Mouse (Mus musculus): ENCODE results near the gene Lao1. TPM values are rescaled to one million over a fixed set of nuclear protein-coding genes. Genes with fewer than 3 reads are reported as not detected.

Gene Lao1
- polyA plus RNA-seq, 1 experiment: not detected

DNA sequence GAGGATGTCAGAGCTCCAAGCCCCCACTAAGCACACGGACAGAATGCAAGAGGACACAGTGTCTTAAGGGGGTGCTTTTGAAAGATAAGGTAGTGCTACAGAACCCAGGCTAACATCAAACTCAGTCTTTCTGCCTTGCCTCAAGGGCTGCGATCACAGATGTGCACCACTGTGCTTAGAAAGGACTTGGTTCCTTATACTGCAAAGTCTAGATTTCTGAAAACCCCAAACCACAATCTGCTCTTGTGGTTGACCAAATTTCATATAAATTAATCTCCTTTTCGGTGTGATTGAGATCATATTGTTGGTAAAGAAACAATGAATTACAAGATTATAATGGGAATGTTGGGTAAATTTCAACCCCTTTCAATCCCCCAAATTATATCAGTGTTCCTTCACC lies 41.1 kb downstream of the Lao1 start:
- Histone ChIP-seq H3K4me3 (no peak overlapping the region), H3K36me3 (ENCODE audit: control insufficient read depth, insufficient read depth) (no peaks in the 10 kb centered on the region), H3K79me2 (ENCODE audit: control insufficient read depth, insufficient read depth) (no peaks in the 10 kb centered on the region), H3ac (ENCODE audit: control insufficient read depth, insufficient read length) (no peak overlapping the region), H3K4me2 (ENCODE audit: low read depth) (no peak overlapping the region), H3K27me3 (ENCODE audit: control insufficient read depth, insufficient read depth, insufficient read length) (no peaks in the 10 kb centered on the region)
- TF ChIP-seq MAX (IDR thresholded peaks at IDR 0.05; ENCODE audit: low read depth) (no peak), USF1 (IDR thresholded peaks at IDR 0.05; ENCODE audit: low read depth) (no peak), REST (IDR thresholded peaks at IDR 0.05; ENCODE audit: insufficient read depth, insufficient read length) (no peak), E2F4 (IDR thresholded peaks at IDR 0.05; ENCODE audit: insufficient read depth) (no peak), CEBPB (IDR thresholded peaks at IDR 0.05; ENCODE audit: insufficient read depth, poor library complexity, severe bottlenecking) (no peak), POLR2AphosphoS2 (IDR thresholded peaks at IDR 0.05; ENCODE audit: insufficient read length, low read depth) (no peak), TCF12 (IDR thresholded peaks at IDR 0.05; ENCODE audit: insufficient read depth, poor library complexity, severe bottlenecking) (no peak), SRF (IDR thresholded peaks at IDR 0.05; ENCODE audit: control insufficient read depth, insufficient read length, low read depth) (no peak), TCF3 (IDR thresholded peaks at IDR 0.05; ENCODE audit: insufficient read length, low read depth) (no peak), MYOG (IDR thresholded peaks at IDR 0.05; ENCODE audit: control insufficient read depth in 1 of 3, insufficient read depth in 1 of 3, insufficient read length in 2 of 3, low read depth in 2 of 3) (no peak), POLR2A (IDR thresholded peaks at IDR 0.05; ENCODE audit: insufficient read length, low read depth) (no peak)

DNA sequence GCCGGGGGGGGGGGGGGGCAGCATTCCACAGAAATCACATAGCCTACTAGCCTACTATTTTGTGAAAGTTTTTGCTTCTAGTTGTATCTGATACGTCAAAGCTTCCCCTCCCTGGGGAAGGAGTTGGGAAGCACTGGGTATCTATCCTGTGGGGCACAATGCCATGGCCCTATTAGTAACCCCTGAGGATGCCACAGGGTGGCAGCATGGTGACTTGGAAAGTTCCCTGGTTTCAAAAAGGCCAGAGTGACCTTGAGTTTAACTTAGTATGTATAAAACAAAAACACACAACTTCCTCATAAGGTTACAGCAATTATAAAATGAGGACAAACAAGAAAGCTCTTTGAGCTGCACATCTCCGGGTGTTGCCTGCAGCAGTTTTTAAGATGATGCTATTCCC lies 42.8 kb downstream of the Lao1 start:
- TF ChIP-seq USF1 (IDR thresholded peaks at IDR 0.05; ENCODE audit: low read depth) (no peak), POLR2AphosphoS2 (IDR thresholded peaks at IDR 0.05; ENCODE audit: insufficient read length, low read depth) (no peak), CEBPB (IDR thresholded peaks at IDR 0.05; ENCODE audit: insufficient read depth, poor library complexity, severe bottlenecking) (no peak), TCF12 (IDR thresholded peaks at IDR 0.05; ENCODE audit: insufficient read depth, poor library complexity, severe bottlenecking) (no peak), MYOD1 (IDR thresholded peaks at IDR 0.05; ENCODE audit: control insufficient read depth in 1 of 3, insufficient read length in 2 of 3, low read depth in 2 of 3) (no peak), SRF (IDR thresholded peaks at IDR 0.05; ENCODE audit: control insufficient read depth, insufficient read length, low read depth) (no peak), REST (IDR thresholded peaks at IDR 0.05; ENCODE audit: insufficient read depth, insufficient read length) (no peak), MAX (IDR thresholded peaks at IDR 0.05; ENCODE audit: low read depth) (no peak), E2F4 (IDR thresholded peaks at IDR 0.05; ENCODE audit: insufficient read depth) (no peak), POLR2A (IDR thresholded peaks at IDR 0.05; ENCODE audit: insufficient read length, low read depth) (no peak), MYOG (IDR thresholded peaks at IDR 0.05; ENCODE audit: control insufficient read depth in 1 of 3, insufficient read depth in 1 of 3, insufficient read length in 2 of 3, low read depth in 2 of 3) (no peak), TCF3 (IDR thresholded peaks at IDR 0.05; ENCODE audit: insufficient read length, low read depth) (no peak)
- Histone ChIP-seq H3K4me3 (no peak overlapping the region), H3ac (ENCODE audit: control insufficient read depth, insufficient read length) (no peak overlapping the region), H3K27me3 (ENCODE audit: control insufficient read depth, insufficient read depth, insufficient read length) (no peaks in the 10 kb centered on the region), H3K36me3 (ENCODE audit: control insufficient read depth, insufficient read depth) (no peaks in the 10 kb centered on the region), H3K4me2 (ENCODE audit: low read depth) (no peak overlapping the region), H3K79me2 (ENCODE audit: control insufficient read depth, insufficient read depth) (no peaks in the 10 kb centered on the region)

GRCm38 (mm10) chr4:119004613-119005339 lies 43.4 kb downstream of the Lao1 start:
- TF ChIP-seq TCF3 (IDR thresholded peaks at IDR 0.05; ENCODE audit: insufficient read length, low read depth) (no peak), E2F4 (IDR thresholded peaks at IDR 0.05; ENCODE audit: insufficient read depth) (no peak), REST (IDR thresholded peaks at IDR 0.05; ENCODE audit: insufficient read depth, insufficient read length) (no peak), POLR2AphosphoS2 (IDR thresholded peaks at IDR 0.05; ENCODE audit: insufficient read length, low read depth) (no peak), SRF (IDR thresholded peaks at IDR 0.05; ENCODE audit: control insufficient read depth, insufficient read length, low read depth) (no peak), MYOD1 (IDR thresholded peaks at IDR 0.05; ENCODE audit: control insufficient read depth in 1 of 3, insufficient read length in 2 of 3, low read depth in 2 of 3) (no peak), POLR2A (IDR thresholded peaks at IDR 0.05; ENCODE audit: insufficient read length, low read depth) (no peak), TCF12 (IDR thresholded peaks at IDR 0.05; ENCODE audit: insufficient read depth, poor library complexity, severe bottlenecking) (no peak), USF1 (IDR thresholded peaks at IDR 0.05; ENCODE audit: low read depth) (no peak), CEBPB (IDR thresholded peaks at IDR 0.05; ENCODE audit: insufficient read depth, poor library complexity, severe bottlenecking) (no peak), MAX (IDR thresholded peaks at IDR 0.05; ENCODE audit: low read depth) (no peak), MYOG (IDR thresholded peaks at IDR 0.05; ENCODE audit: control insufficient read depth in 1 of 3, insufficient read depth in 1 of 3, insufficient read length in 2 of 3, low read depth in 2 of 3) (no peak)
- Histone ChIP-seq H3K4me3 (no peak overlapping the region), H3K27me3 (ENCODE audit: control insufficient read depth, insufficient read depth, insufficient read length) (no peaks in the 10 kb centered on the region), H3K4me2 (ENCODE audit: low read depth) (no peak overlapping the region), H3ac (ENCODE audit: control insufficient read depth, insufficient read length) (no peak overlapping the region), H3K36me3 (ENCODE audit: control insufficient read depth, insufficient read depth) (no peaks in the 10 kb centered on the region), H3K79me2 (ENCODE audit: control insufficient read depth, insufficient read depth) (no peaks in the 10 kb centered on the region)

- Histone ChIP-seq H3K4me2 (ENCODE audit: low read depth) (no peak overlapping the region), H3ac (ENCODE audit: control insufficient read depth, insufficient read length) (no peak overlapping the region)
Measured at GRCm38 (mm10) chr4:119007602-119008001, 46.2 kb downstream of the Lao1 start.

More at GRCm38 (mm10) chr4:119007602-119008001, 46.2 kb downstream of the Lao1 start:
- Histone ChIP-seq H3K36me3 (ENCODE audit: control insufficient read depth, insufficient read depth) (no peaks in the 10 kb centered on the region), H3K4me3 (no peak overlapping the region), H3K79me2 (ENCODE audit: control insufficient read depth, insufficient read depth) (no peaks in the 10 kb centered on the region), H3K27me3 (ENCODE audit: control insufficient read depth, insufficient read depth, insufficient read length) (no peaks in the 10 kb centered on the region)
- TF ChIP-seq TCF3 (IDR thresholded peaks at IDR 0.05; ENCODE audit: insufficient read length, low read depth) (no peak), CEBPB (IDR thresholded peaks at IDR 0.05; ENCODE audit: insufficient read depth, poor library complexity, severe bottlenecking) (no peak), MYOG (IDR thresholded peaks at IDR 0.05; ENCODE audit: control insufficient read depth in 1 of 3, insufficient read depth in 1 of 3, insufficient read length in 2 of 3, low read depth in 2 of 3) (no peak), SRF (IDR thresholded peaks at IDR 0.05; ENCODE audit: control insufficient read depth, insufficient read length, low read depth) (no peak), E2F4 (IDR thresholded peaks at IDR 0.05; ENCODE audit: insufficient read depth) (no peak), POLR2A (IDR thresholded peaks at IDR 0.05; ENCODE audit: insufficient read length, low read depth) (no peak), MYOD1 (IDR thresholded peaks at IDR 0.05; ENCODE audit: control insufficient read depth in 1 of 3, insufficient read length in 2 of 3, low read depth in 2 of 3) (no peak), MAX (IDR thresholded peaks at IDR 0.05; ENCODE audit: low read depth) (no peak), USF1 (IDR thresholded peaks at IDR 0.05; ENCODE audit: low read depth) (no peak), REST (IDR thresholded peaks at IDR 0.05; ENCODE audit: insufficient read depth, insufficient read length) (no peak), POLR2AphosphoS2 (IDR thresholded peaks at IDR 0.05; ENCODE audit: insufficient read length, low read depth) (no peak), TCF12 (IDR thresholded peaks at IDR 0.05; ENCODE audit: insufficient read depth, poor library complexity, severe bottlenecking) (no peak)

Data from myocyte (in vitro differentiated cells).